Mouse (Mus musculus) kidney, adult 10 weeks (tissue): Measurements from ENCODE around the gene Klf1. TPM values are rescaled to one million over a fixed set of nuclear protein-coding genes. Genes with fewer than 3 reads are reported as not detected.

ENCODE experiments used
- polyA plus RNA-seq: library from polyadenylated mRNA; stranded (reverse); fragments of 350-450 nt; fragmentation: Illumina TruSeq; extraction: RNeasy Lipid Tissue Mini Kit (QIAGEN cat#74804); gene quantifications from one replicate; pipeline ENCODE4 v1.2.3, GENCODE M21; 2014; ENCODE audit warnings: low read depth, low replicate concordance

Gene Klf1
- polyA plus RNA-seq, result not detected

GRCm38 (mm10) chr8:84901752-84902151, at the start of gene Klf1:
Klf1 (plus strand) TSS chr8:84901928.

GRCm38 (mm10) chr8:84856864-84857441, 44.8 kb upstream of the Klf1 start, which contains the start of gene Farsa:
Farsa (plus strand) TSS chr8:84856989.

GRCm38 (mm10) chr8:84871376-84872308, 30.1 kb upstream of the Klf1 start, which contains the start of gene Syce2:
Syce2 (plus strand) TSS chr8:84872111.

GRCm38 (mm10) chr8:84893709-84894134, 8.0 kb upstream of the Klf1 start, which contains the start of gene Gcdh:
Gcdh (minus strand) TSS chr8:84893921.

GRCm38 (mm10) chr8:84908421-84909161, 6.9 kb downstream of the Klf1 start, which contains the start of gene Dnase2a:
Dnase2a (plus strand) TSS chr8:84908560.

GRCm38 (mm10) chr8:84936962-84937546, 35.3 kb downstream of the Klf1 start, which contains the start of gene Mast1:
Mast1 (minus strand) TSS chr8:84937359.

GRCm38 (mm10) chr8:84946528-84947240, 45.0 kb downstream of the Klf1 start, which contains the start of gene Rtbdn:
Rtbdn (plus strand) TSS chr8:84946991.

Other genes with a start within 250 kb of the Klf1 start
- 0.77 TPM for gene Ier2, start 239.1 kb upstream of the Klf1 start, polyA plus RNA-seq
- gene Trmt1, start 215.6 kb upstream of the Klf1 start, polyA plus RNA-seq, result 7.9 TPM
- gene Nacc1, start 214.1 kb upstream of the Klf1 start, polyA plus RNA-seq, result 2.0 TPM
- gene Lyl1, start 200.5 kb upstream of the Klf1 start, polyA plus RNA-seq, result not detected
- gene G430095P16Rik, start 178.9 kb upstream of the Klf1 start, polyA plus RNA-seq, result not detected
- gene Nfix, start 101.6 kb upstream of the Klf1 start, polyA plus RNA-seq, result 5.1 TPM
- gene Dand5, start 79.1 kb upstream of the Klf1 start, polyA plus RNA-seq, result 3.3 TPM
- gene Gadd45gip1, start 70.4 kb upstream of the Klf1 start, polyA plus RNA-seq, result not detected
- 3.5 TPM for gene Rad23a, start 61.3 kb upstream of the Klf1 start, polyA plus RNA-seq
- 862 TPM for gene Calr, start 55.0 kb upstream of the Klf1 start, polyA plus RNA-seq
- 1.3 TPM for gene Farsa, start 44.9 kb upstream of the Klf1 start, polyA plus RNA-seq
- 6.0 TPM for gene Syce2, start 29.8 kb upstream of the Klf1 start, polyA plus RNA-seq
- gene Gcdh, start 8.0 kb upstream of the Klf1 start, polyA plus RNA-seq, result 302 TPM
- 7.1 TPM for gene Dnase2a, start 6.6 kb downstream of the Klf1 start, polyA plus RNA-seq
- not detected for gene Mast1, start 35.4 kb downstream of the Klf1 start, polyA plus RNA-seq
- gene Rtbdn, start 45.1 kb downstream of the Klf1 start, polyA plus RNA-seq, result not detected
- gene Gm49661, start 67.5 kb downstream of the Klf1 start, polyA plus RNA-seq, result not detected
- gene Prdx2, start 67.7 kb downstream of the Klf1 start, polyA plus RNA-seq, result 35.9 TPM
- gene Rnaseh2a, start 67.8 kb downstream of the Klf1 start, polyA plus RNA-seq, result 1.1 TPM
- gene Junb, start 76.8 kb downstream of the Klf1 start, polyA plus RNA-seq, result not detected
- gene Hook2, start 88.7 kb downstream of the Klf1 start, polyA plus RNA-seq, result 16.4 TPM
- gene Best2, start 112.6 kb downstream of the Klf1 start, polyA plus RNA-seq, result not detected
- gene Asna1, start 123.4 kb downstream of the Klf1 start, polyA plus RNA-seq, result 16.8 TPM
- gene Trir, start 124.9 kb downstream of the Klf1 start, polyA plus RNA-seq, result 15.0 TPM
- gene Tnpo2, start 135.0 kb downstream of the Klf1 start, polyA plus RNA-seq, result 4.2 TPM
- gene Fbxw9, start 158.1 kb downstream of the Klf1 start, polyA plus RNA-seq, result 0.89 TPM
- not detected for gene Gm5741, start 166.1 kb downstream of the Klf1 start, polyA plus RNA-seq
- 9.5 TPM for gene Dhps, start 169.8 kb downstream of the Klf1 start, polyA plus RNA-seq
- 6.1 TPM for gene Wdr83os, start 178.8 kb downstream of the Klf1 start, polyA plus RNA-seq
- gene Wdr83, start 179.4 kb downstream of the Klf1 start, polyA plus RNA-seq, result 2.3 TPM
- gene Man2b1, start 181.3 kb downstream of the Klf1 start, polyA plus RNA-seq, result 7.5 TPM
- 5.5 TPM for gene Zfp791, start 221.2 kb downstream of the Klf1 start, polyA plus RNA-seq
- not detected for gene Cks1brt, start 250.0 kb downstream of the Klf1 start, polyA plus RNA-seq